Mouse (Mus musculus) small intestine, adult 10 weeks (tissue): Measurements from ENCODE around the gene Foxl2. TPM values are rescaled to one million over a fixed set of nuclear protein-coding genes. Genes with fewer than 3 reads are reported as not detected.

Experiments
- polyA plus RNA-seq: library from polyadenylated mRNA; stranded (reverse); fragments of 350-450 nt; fragmentation: Illumina TruSeq; extraction: RNeasy Lipid Tissue Mini Kit (QIAGEN cat#74804); gene quantifications from one replicate; pipeline ENCODE4 v1.2.3, GENCODE M21; 2014; ENCODE audit warnings: low replicate concordance

The Foxl2 gene
- polyA plus RNA-seq = not detected

DNA sequence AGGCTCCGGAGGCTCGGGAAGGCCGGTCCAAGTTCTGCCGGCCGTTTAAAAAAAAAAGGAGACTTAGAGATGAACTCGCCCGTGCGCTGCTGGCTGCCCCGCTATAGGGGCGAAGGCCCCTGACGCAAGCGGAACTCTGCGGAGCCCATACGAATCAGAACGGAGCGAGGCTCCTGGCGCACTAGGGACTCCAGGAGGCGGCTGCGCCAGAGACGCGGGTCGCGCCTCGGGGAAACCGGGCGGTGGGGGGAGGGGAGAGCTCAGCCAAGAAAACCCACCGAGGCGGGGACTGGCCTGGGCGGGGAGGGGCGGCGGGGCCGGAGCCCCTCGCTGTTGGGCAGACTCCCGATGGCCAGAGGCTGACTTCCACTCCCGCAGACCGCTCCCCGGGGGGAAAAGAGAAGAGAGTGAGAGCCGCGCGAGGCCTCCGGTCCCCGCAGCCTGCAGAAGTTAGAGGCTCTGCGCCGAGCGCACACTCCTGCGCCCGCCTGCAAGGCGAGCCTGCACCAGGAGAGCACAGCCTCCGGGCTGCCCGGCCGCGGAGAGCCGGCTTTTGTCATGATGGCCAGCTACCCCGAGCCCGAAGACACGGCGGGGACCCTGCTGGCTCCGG lies at the start of gene Foxl2:
Gene Foxl2, plus strand, starts transcription at position 186 of the 613 bp plus-strand sequence.

DNA sequence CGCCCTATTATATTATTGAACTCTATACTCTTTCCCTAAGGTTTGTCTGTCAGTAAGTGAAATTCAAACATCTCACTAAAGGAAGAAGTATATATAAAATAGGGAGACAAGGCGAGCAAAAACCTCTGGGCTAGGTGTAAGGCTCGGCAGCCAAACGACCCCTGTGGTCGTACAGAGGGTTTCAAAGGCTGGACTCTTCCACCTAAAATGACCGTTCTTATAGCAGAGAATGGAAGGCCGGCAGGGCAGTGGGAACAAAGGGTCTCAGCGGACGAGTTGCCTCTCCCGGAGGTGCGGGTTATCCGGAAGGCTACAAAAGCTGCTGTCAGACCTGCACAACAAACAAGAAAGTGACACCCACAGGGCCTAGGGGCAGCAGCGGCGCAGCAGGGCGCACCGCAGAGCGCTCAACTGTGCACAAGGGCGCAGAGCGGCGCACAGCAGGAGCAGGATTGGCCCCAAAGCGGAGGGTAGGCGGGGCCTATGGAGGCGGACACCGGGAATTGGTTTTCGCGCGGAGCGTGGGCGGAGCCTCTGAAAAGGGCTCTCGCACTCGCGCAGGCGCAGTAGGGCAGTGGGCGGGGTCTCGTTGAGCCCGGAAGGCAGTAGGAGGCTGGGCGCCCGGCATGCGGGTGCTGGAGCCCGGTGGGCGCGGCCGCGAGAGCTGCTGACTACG lies 30.9 kb downstream of the Foxl2 start, which contains the start of gene Faim:
Gene Faim, plus strand, starts transcription at position 574 of the 676 bp plus-strand sequence.

Other genes with a start within 250 kb of the Foxl2 start
- not detected for gene Prr23a1, start 112.8 kb upstream of the Foxl2 start, polyA plus RNA-seq
- not detected for gene Prr23a2, start 98.8 kb upstream of the Foxl2 start, polyA plus RNA-seq
- not detected for gene Prr23a3, start 90.5 kb upstream of the Foxl2 start, polyA plus RNA-seq
- gene 7420426K07Rik, start 52.2 kb upstream of the Foxl2 start, polyA plus RNA-seq = not detected
- 10.8 TPM for gene Faim, start 31.1 kb downstream of the Foxl2 start, polyA plus RNA-seq
- 250 TPM for gene Gm1123, start 80.4 kb downstream of the Foxl2 start, polyA plus RNA-seq
- gene Pik3cb, start 185.3 kb downstream of the Foxl2 start, polyA plus RNA-seq = 12.8 TPM